ENCODE assay signal across 4 mouse cellular contexts in the genomic region with DNA sequence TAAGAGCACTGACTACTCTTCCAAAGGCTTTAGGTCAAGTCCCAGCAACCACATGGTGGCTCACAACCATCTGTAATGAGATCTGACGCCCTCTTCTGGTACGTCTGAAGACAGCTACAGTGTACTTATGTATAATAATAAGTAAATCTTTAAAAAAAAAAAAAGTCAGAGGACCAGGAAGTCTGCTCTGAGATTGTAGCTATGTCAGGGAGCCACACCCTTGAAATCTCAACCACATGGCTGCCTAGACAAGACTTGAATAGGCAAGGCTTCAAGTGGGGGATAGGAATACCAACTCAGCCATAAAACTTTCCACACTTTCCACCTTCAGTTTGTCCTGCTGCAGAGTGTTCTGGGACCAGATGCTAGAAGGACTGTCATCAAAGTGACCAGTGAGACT. TPM values are rescaled to one million over a fixed set of nuclear protein-coding genes. Genes with fewer than 3 reads are reported as not detected.
"Had no signal": no experiment of that assay in that cellular context is flagged by ENCODE, and none has a peak within 500 bp of the region (broad histone marks: within the 10 kb centered on the region; RNA-seq: fewer than 3 reads in every experiment).

No protein-coding gene starts in this region.

RNA-seq across cellular contexts. Expression of a gene that starts 18.3 kb away (rescaled TPM):
- total RNA-seq: neutrophil, adult 5-6 weeks had no signal
- polyA plus RNA-seq: small intestine, adult 2 months; spleen, adult 2 months; urinary bladder, adult 2 months had no signal
